Mouse (Mus musculus) hindbrain, embryonic 13.5 days (tissue): ENCODE results near the gene Stk32c. TPM values are rescaled to one million over a fixed set of nuclear protein-coding genes. Genes with fewer than 3 reads are reported as not detected.
A peak's percentile ranks its signal among the peaks of the same experiment; 100 is the strongest.

ENCODE experiments used
- ATAC-seq: fragments of 200-750 bp; cut with Nextera tagmentation; 2 replicates; pipeline ENCODE4 v1.8.0; 2017; ENCODE audit warnings: moderate TSS enrichment; ENCODE audit not compliant: low FRiP score
- H3K27ac ChIP-seq: fragments of 300-500 bp; sonication (generic); 2 replicates; pipeline ENCODE4 v1.5.1; 2015; ENCODE audit warnings: inconsistent platforms, mild to moderate bottlenecking, moderate library complexity
- H3K27me3 ChIP-seq: fragments of 300-500 bp; sonication (generic); 2 replicates; pipeline ENCODE4 v1.6.1; 2015; ENCODE audit warnings: mild to moderate bottlenecking, inconsistent platforms
- H3K36me3 ChIP-seq: fragments of 300-500 bp; sonication (generic); 2 replicates; pipeline ENCODE4 v1.6.1; 2015; ENCODE audit warnings: mild to moderate bottlenecking, inconsistent platforms
- H3K4me1 ChIP-seq: fragments of 300-500 bp; sonication (generic); replicated peaks from 2 replicates; pipeline ENCODE4 v1.6.1; 2015; ENCODE audit warnings: inconsistent platforms
- H3K4me2 ChIP-seq: fragments of 300-500 bp; sonication (generic); 2 replicates; pipeline ENCODE4 v1.6.1; 2015; ENCODE audit warnings: inconsistent platforms, mild to moderate bottlenecking, moderate library complexity
- H3K4me3 ChIP-seq: fragments of 300-500 bp; sonication (generic); 2 replicates; pipeline ENCODE4 v1.5.1; 2015; ENCODE audit warnings: mild to moderate bottlenecking, inconsistent platforms
- H3K9ac ChIP-seq: fragments of 300-500 bp; sonication (generic); 2 replicates; pipeline ENCODE4 v1.6.1; 2015; ENCODE audit warnings: mild to moderate bottlenecking, inconsistent platforms
- H3K9me3 ChIP-seq: fragments of 300-500 bp; sonication (generic); 2 replicates; pipeline ENCODE4 v1.6.1; 2016; ENCODE audit warnings: inconsistent platforms
- WGBS: fragments of 180-500 bp; shearing (Covaris S2); methylation state at CpG from one replicate; pipeline ENCODE4 v1.1.7; 2015; 5-methylcytosine and 5-hydroxymethylcytosine counted together
- polyA plus RNA-seq: library from polyadenylated mRNA; unstranded; fragments of >200 nt; fragmentation: Nextera tagmentation; extraction: Ambion mirVana; gene quantifications from 2 replicates; pipeline ENCODE4 v1.2.1, GENCODE M21; 2015

Stk32c gene
- polyA plus RNA-seq, 1 experiment from 2014 or later = 1.1 TPM

DNA sequence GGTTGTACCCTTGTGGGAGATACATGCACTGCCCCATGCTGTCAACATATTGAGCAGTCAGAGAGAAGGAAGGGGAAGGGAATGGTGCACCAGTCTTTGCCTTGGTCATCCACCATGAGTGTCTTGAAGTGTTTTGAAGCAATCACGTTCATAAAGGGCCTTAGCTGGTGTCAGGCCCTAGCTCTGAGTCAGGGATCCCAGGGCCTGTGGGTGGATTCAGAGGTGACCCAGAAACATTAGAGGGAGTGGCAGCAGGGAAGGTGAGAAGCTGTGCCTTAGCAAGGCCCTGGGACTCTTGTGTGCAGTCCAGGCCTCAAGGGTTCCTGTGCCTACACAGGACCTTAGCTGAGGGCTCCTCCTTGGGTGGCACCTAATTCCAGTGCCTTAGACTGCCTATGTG lies 11.0 kb upstream of the Stk32c start:
- Histone ChIP-seq H3K4me2 (no peak overlapping the region), H3K4me3 (no peak overlapping the region), H3K9me3 (no peaks in the 10 kb centered on the region), H3K27me3 (no peaks in the 10 kb centered on the region), H3K27ac (no peak overlapping the region), H3K9ac (no peak overlapping the region), H3K4me1 (no peaks in the 10 kb centered on the region), H3K36me3 (no peaks in the 10 kb centered on the region)
- whole genome bisulfite sequencing = 89% methylated on average over 1 of the region's 1 CpGs
- ATAC-seq = no peak

DNA sequence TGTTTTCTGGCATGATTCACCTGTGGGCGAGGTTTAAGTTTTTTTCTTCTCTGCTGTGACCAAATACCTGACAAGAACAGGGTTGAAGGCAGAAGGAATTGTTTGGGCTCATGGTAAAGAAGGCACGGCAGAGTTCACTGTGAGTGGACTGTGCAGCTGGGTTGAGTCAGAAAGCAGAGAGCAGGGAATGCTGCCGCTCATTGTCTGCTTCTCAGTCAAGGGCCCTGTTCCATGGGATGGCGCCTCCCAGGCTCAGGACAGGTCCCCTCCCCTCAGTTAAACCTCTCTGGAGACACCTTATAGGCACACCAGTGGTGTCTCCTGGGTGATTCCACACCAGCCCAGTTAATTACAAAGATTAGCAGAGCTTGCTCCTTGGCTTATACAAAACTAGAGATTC lies 9.2 kb upstream of the Stk32c start:
- Histone ChIP-seq H3K27ac (no peak overlapping the region), H3K4me3 (no peak overlapping the region), H3K9me3 (no peaks in the 10 kb centered on the region), H3K4me1 (no peaks in the 10 kb centered on the region), H3K36me3 (no peaks in the 10 kb centered on the region), H3K27me3 (no peaks in the 10 kb centered on the region), H3K4me2 (no peak overlapping the region), H3K9ac (no peak overlapping the region)
- ATAC-seq = no peak
- 77% methylated on average over 4 of the region's 4 CpGs for WGBS

DNA sequence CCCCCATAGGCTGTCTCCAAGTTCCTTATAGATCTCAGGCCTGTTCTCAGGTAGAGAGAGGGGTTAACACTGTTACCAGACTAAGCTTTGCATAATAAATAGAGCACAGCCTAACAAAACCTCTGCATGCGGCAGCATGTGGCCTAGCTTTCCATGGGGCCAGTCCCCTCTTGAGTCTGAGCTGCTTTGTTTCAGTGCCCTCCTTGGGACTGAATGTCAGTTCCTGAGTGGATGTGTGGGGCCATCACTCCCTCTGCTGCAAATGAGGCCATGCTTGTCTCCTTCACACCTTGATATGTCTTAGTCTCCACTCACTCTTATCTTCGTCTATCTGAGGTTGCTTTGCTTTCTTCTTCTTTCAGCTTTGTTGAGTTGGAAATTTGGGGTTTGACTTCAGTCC lies 8.7 kb upstream of the Stk32c start:
- Histone ChIP-seq H3K27me3 (no peaks in the 10 kb centered on the region), H3K4me3 (no peak overlapping the region), H3K9ac (no peak overlapping the region), H3K36me3 (no peaks in the 10 kb centered on the region), H3K4me2 (no peak overlapping the region), H3K9me3 (no peaks in the 10 kb centered on the region), H3K4me1 (no peaks in the 10 kb centered on the region), H3K27ac (no peak overlapping the region)
- no peak for ATAC-seq
- WGBS = 70% methylated on average over 2 of the region's 2 CpGs

DNA sequence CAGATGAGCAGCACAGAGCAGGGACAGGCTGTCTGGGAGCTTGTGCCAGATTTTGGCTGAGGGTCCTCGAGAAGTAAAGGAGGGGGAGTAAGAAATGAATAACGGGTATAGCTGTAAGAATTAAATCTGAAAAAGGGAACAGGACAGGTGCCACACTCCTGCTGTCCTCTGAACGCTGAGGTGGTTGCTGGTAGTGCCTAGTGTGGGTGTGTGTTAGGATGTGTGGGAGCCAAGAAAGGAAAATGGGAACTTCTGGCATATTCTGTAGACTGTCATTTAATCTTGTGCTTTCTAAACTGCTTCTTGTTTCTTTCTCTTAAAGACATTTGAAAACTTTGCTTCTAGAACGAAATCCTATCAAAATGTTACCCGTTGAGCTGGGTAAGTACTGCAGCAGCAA lies 8.0 kb upstream of the Stk32c start:
- H3K4me1 ChIP-seq = no peaks in the 10 kb centered on the region
- no peak overlapping the region for H3K27ac ChIP-seq
- no peak for ATAC-seq
- no peaks in the 10 kb centered on the region for H3K27me3 ChIP-seq
- no peaks in the 10 kb centered on the region for H3K36me3 ChIP-seq
- 86% methylated on average over 5 of the region's 5 CpGs for WGBS
- no peaks in the 10 kb centered on the region for H3K9me3 ChIP-seq
- H3K4me2 ChIP-seq = no peak overlapping the region
- H3K9ac ChIP-seq = no peak overlapping the region
- no peak overlapping the region for H3K4me3 ChIP-seq

DNA sequence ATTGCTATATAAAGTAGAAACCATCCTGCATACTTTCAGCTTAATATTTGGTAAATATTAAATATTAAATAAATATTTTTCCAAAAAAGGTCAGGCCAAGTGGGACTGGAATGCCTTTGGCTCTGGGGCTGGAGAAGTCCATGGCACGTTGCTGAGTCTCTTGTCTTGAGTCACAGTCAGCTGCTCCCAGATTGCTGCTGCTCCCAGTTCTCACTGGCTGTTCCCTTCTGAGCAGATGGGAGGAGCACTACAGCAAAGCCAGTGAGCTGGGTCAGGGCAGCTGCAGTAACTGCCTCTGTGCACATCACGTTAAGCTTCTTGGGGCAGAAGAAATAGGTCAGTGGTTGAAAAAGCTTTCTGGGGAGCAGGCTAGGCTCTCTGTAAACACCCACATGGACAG lies 7.2 kb upstream of the Stk32c start:
- Histone ChIP-seq H3K27ac (no peak overlapping the region), H3K27me3 (no peaks in the 10 kb centered on the region), H3K4me3 (no peak overlapping the region), H3K4me2 (no peak overlapping the region), H3K36me3 (no peaks in the 10 kb centered on the region), H3K4me1 (no peaks in the 10 kb centered on the region), H3K9me3 (no peaks in the 10 kb centered on the region), H3K9ac (no peak overlapping the region)
- WGBS = 44% methylated on average over 2 of the region's 2 CpGs
- ATAC-seq = no peak

DNA sequence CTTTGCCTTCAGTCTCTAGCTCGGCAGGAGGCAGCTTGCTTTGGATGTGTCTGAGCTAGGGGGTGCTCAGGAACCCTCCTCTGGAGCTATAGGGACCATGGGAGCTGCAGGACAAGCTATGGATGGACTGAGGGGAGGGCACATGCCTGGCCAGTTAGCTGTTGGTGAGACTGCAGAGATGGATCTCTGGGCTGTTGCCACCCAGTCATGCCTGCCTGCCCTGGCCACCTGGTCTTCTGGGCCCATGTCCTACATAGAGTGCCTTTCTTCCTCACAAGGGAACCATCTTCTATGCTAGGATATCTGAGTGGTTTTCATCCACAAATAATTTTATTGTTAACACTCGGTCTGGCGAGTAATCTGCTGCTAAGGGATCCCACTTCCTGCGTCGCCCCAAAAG lies 6.4 kb upstream of the Stk32c start:
- H3K4me2 ChIP-seq = no peak overlapping the region
- no peak overlapping the region for H3K27ac ChIP-seq
- 85% methylated on average over 5 of the region's 5 CpGs for WGBS
- H3K9ac ChIP-seq = no peak overlapping the region
- no peak overlapping the region for H3K4me3 ChIP-seq
- H3K9me3 ChIP-seq = no peaks in the 10 kb centered on the region
- no peaks in the 10 kb centered on the region for H3K4me1 ChIP-seq
- no peak for ATAC-seq
- no peaks in the 10 kb centered on the region for H3K27me3 ChIP-seq
- no peaks in the 10 kb centered on the region for H3K36me3 ChIP-seq

DNA sequence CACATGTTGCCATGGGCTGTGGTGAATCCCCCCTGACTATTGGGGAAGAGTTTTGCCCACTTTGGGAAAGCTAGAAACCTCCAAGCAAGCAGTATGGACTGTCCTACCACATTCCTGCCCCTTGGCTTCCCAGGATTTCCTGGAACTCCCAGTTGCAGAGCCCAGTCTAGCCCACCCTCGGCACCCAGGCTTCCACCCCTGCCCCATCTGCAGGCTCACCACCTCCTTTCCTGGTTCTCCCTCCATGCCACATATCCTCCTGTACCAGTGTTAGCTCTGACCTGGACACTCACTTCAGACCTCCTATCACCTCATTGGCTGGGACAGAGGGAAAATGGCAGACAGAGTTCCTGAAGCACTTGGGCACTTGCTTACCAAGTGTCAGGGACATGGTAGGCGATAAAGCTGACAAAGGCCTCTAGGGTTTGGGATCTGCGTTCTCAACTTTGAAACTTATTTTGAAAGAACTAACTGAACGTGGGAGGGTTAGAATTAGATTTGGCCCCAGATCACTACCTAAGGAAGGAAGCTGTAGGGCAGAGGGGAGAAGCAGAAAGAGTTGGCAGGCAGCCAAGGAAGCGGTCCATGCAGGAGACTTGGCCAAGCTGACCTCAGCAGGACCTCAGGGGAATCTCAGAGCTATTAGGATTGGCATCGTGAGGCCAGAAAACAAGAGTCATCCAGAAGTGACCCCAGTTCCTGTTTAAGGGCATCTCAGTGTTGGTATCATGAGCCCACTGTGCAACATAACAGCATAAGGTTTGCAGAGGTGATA lies 5.7 kb upstream of the Stk32c start:
- Histone ChIP-seq H3K9ac (no peak overlapping the region), H3K9me3 (no peaks in the 10 kb centered on the region), H3K36me3 (no peaks in the 10 kb centered on the region), H3K27me3 (no peaks in the 10 kb centered on the region), H3K4me2 (no peak overlapping the region), H3K4me3 (no peak overlapping the region), H3K27ac (no peak overlapping the region), H3K4me1 (peaks cover 2% of the 10 kb centered on the region; the same call in 1 of the 2 replicates)
- 63% methylated on average over 6 of the region's 6 CpGs for WGBS
- ATAC-seq = no peak

DNA sequence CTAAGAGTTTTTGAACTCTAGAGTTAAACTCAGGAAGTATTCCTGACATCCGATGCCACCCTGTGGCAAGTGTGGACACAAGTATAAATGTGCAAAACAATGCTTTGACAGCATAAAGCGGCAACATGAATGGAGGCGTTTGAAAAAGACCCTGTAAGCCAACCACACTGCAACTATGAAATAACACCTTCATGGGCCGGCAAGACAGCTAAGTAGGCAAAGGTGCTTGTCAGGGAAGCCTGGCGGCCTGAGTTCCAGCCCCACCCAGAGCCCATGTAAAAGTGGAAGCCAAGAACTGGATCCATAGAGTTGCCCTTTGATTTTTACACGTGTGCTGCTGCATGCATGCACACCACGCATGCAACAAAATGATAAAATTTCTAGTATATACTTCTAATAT lies 3.9 kb upstream of the Stk32c start:
- Histone ChIP-seq H3K4me3 (no peak overlapping the region), H3K27ac (no peak overlapping the region), H3K36me3 (no peaks in the 10 kb centered on the region), H3K9me3 (no peaks in the 10 kb centered on the region), H3K27me3 (no peaks in the 10 kb centered on the region), H3K4me2 (no peak overlapping the region), H3K4me1 (peaks cover 13% of the 10 kb centered on the region), H3K9ac (no peak overlapping the region)
- no peak for ATAC-seq
- WGBS = 87% methylated on average over 7 of the region's 7 CpGs

DNA sequence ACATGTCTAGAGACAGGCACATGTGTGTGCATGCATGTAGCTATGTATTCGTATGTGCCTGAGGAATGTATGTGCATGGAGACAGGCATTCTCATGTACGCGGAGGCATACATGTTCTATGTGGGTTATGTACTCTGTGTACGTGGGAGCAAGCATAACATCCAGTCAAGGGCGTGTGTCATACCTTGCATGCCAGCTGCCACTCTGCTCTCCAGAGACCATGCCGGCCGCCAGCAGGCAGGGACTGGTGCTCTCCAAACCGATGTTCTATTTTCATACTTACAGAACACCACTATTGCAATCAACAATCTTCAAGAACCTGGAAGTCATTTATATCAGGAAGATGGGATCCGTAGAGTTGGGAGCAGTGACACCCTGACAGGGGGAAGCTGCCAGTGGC lies 3.4 kb upstream of the Stk32c start:
- ATAC-seq = no peak
- Histone ChIP-seq H3K4me3 (no peak overlapping the region), H3K36me3 (no peaks in the 10 kb centered on the region), H3K4me1 (peaks cover 17% of the 10 kb centered on the region), H3K27ac (no peak overlapping the region), H3K9me3 (no peaks in the 10 kb centered on the region), H3K9ac (no peak overlapping the region), H3K4me2 (no peak overlapping the region), H3K27me3 (no peaks in the 10 kb centered on the region)
- WGBS = 92% methylated on average over 9 of the region's 9 CpGs

DNA sequence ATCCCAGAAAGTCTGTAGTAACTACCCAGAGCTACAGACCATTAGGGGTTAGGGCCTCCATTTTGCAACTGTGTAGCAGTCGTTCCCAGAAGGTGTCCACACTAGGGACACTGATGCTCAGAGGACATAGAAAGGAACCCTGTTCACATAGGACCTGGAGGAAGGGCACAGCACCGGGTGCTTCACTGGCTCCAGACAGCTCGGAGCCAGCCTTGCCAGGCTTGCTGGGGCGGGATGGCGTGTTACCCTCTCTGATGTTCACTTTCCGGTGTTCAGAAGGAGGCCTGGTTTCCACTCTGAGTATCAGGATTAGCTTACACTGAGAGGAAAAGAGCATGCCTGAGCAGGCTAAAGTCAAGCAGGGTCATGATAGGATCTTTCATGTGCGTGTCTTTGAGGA lies 2.8 kb upstream of the Stk32c start:
- H3K4me1 ChIP-seq = peaks cover 17% of the 10 kb centered on the region
- no peaks in the 10 kb centered on the region for H3K36me3 ChIP-seq
- H3K27ac ChIP-seq = no peak overlapping the region
- H3K27me3 ChIP-seq = no peaks in the 10 kb centered on the region
- H3K4me3 ChIP-seq = no peak overlapping the region
- no peaks in the 10 kb centered on the region for H3K9me3 ChIP-seq
- no peak overlapping the region for H3K9ac ChIP-seq
- no peak overlapping the region for H3K4me2 ChIP-seq
- WGBS = 93% methylated on average over 7 of the region's 7 CpGs
- no peak for ATAC-seq

DNA sequence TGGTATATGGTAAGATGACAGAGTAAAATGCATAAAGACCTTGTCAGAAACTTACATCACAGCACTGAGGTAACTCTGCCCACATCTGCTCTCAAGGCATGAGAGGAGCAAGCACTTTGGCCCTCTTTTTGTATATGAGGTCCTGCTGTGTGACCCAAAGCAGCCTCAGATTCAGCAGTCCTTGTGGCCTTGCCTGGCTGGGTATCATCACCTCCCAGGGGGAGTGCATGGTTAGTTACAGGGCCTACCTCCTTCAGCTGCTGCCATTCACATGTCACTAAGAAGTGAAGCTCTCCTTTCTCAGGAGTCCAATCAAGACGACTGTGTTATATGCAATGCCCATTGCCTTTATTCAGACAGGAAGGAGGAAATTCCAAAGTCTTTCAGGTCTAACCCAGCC lies 2.4 kb upstream of the Stk32c start:
- 52% methylated on average over 1 of the region's 1 CpGs for WGBS
- no peak overlapping the region for H3K9ac ChIP-seq
- H3K27ac ChIP-seq = no peak overlapping the region
- H3K36me3 ChIP-seq = no peaks in the 10 kb centered on the region
- H3K4me2 ChIP-seq = no peak overlapping the region
- H3K4me3 ChIP-seq = no peak overlapping the region
- ATAC-seq = no peak
- no peaks in the 10 kb centered on the region for H3K9me3 ChIP-seq
- peaks cover 17% of the 10 kb centered on the region for H3K4me1 ChIP-seq
- no peaks in the 10 kb centered on the region for H3K27me3 ChIP-seq

DNA sequence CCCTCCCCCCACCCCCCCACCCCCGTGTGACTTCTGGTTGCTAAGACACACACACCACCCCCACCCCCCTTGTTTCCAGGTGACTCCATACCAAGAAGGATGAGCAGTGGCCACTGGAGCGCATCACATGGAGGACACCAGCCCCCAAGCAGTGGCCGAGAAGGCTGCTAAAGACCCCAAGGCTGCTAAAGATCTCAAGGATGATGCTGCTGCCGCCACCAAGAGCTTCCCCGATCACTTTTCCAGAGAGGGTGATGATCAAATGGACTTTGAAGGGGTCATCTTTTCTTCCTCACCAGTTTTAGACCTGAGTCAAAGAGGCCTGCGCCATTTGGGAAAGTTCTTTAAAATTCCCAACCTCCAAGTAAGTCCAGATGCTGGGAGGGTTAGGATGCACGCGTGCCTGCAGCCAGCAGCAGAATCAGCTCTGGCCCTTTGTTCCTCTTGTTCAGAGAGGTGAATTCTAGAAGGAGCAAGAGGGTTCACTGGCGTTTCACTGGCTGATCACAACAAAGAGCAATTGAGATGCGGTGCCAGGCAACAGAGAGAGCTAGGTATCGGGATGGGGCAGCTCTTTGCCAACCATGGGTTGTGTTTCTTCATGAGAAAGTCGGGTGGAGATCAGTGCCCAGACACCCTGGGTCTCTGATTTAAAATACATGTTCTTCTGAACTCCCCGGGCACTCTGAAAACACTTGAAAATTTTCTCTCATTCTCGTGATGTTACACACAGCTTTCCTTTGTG lies 1.7 kb upstream of the Stk32c start:
- 80% methylated on average over 14 of the region's 14 CpGs for WGBS
- Histone ChIP-seq H3K4me2 (no peak overlapping the region), H3K4me3 (no peak overlapping the region), H3K36me3 (no peaks in the 10 kb centered on the region), H3K9ac (no peak overlapping the region), H3K9me3 (no peaks in the 10 kb centered on the region), H3K4me1 (peaks cover 17% of the 10 kb centered on the region), H3K27me3 (no peaks in the 10 kb centered on the region), H3K27ac (no peak overlapping the region)
- ATAC-seq = no peak

DNA sequence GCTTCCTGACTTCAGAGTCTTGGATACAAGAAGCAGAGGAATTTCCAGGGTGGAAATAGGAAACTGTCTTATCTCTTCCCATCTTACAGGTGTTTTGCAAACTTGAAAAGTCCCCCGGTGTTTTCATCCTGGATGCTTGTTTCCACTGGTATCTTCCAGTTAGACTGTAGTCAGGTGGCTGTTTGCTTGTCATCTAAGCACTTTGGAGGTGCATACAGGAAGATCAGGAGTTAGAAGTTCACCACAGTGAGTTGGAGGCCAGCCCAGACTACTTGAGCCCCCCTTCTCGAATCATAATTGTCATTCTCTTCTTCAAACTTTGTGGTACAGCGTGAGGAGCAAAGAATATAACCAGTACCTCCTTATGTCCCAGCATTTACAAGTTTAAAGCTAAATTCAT lies 1.1 kb upstream of the Stk32c start:
- ATAC-seq = no peak

More for the DNA sequence above, 1.1 kb upstream of the Stk32c start:
- Histone ChIP-seq H3K27ac (no peak overlapping the region), H3K4me1 (peaks cover 17% of the 10 kb centered on the region), H3K4me2 (0 out of 2 replicates have a peak overlapping the region, but pooled peaks have one; percentile 59), H3K9ac (no peak overlapping the region; the same call in 1 of the 2 replicates), H3K4me3 (no peak overlapping the region), H3K27me3 (no peaks in the 10 kb centered on the region), H3K36me3 (no peaks in the 10 kb centered on the region), H3K9me3 (no peaks in the 10 kb centered on the region)
- 84% methylated on average over 3 of the region's 3 CpGs for WGBS
